Mouse (Mus musculus) G1E (cell line): ENCODE data around the gene Kmt5c. TPM values are rescaled to one million over a fixed set of nuclear protein-coding genes. Genes with fewer than 3 reads are reported as not detected.
A peak's percentile ranks its signal among the peaks of the same experiment; 100 is the strongest.

Experiments
- ATAC-seq: 2 replicates; pipeline ENCODE4 v1.8.0; 2016; ENCODE audit warnings: mild to moderate bottlenecking; ENCODE audit not compliant: insufficient number of reproducible peaks, poor library complexity, low FRiP score, severe bottlenecking; ENCODE audit errors: extremely low read depth
- DNase-seq: peaks from one replicate; pipeline ENCODE4 v3.0.0; 2012; ENCODE audit warnings: low spot score
- H3K27me3 ChIP-seq: 2 replicates; pipeline ENCODE4 v1.6.1; 2012; ENCODE audit warnings: mild to moderate bottlenecking, low read length, inconsistent platforms; ENCODE audit not compliant: insufficient read depth
- H3K36me3 ChIP-seq: replicated peaks from 2 replicates; pipeline ENCODE3; 2012; ENCODE audit warnings: mild to moderate bottlenecking, inconsistent platforms
- H3K4me1 ChIP-seq: 2 replicates; pipeline ENCODE4 v1.6.1; 2012; ENCODE audit warnings: low read depth, low read length, inconsistent platforms, mixed read lengths; ENCODE audit not compliant: insufficient read depth
- H3K4me3 ChIP-seq: 2 replicates; pipeline ENCODE4 v1.5.1; 2012; ENCODE audit warnings: low read depth, mild to moderate bottlenecking, inconsistent platforms, low read length, moderate library complexity, mixed read lengths
- H3K9me3 ChIP-seq: replicated peaks from 2 replicates; pipeline ENCODE4 v1.6.1; 2012; ENCODE audit warnings: inconsistent platforms
- CTCF ChIP-seq: IDR thresholded peaks from 2 replicates; pipeline ENCODE4 v1.5.1; 2012; ENCODE audit warnings: low read depth, low read length, inconsistent platforms, mixed read lengths
- GATA1 ChIP-seq: IDR thresholded peaks from 2 replicates; pipeline ENCODE4 v1.6.1; 2012; ENCODE audit warnings: borderline replicate concordance, low read length, inconsistent platforms, mixed read lengths
- GATA2 ChIP-seq: IDR thresholded peaks from 2 replicates; pipeline ENCODE4 v1.6.1; 2012; ENCODE audit warnings: low read depth, low read length, inconsistent platforms, borderline replicate concordance
- POLR2AphosphoS5 ChIP-seq: IDR thresholded peaks from 2 replicates; pipeline ENCODE4 v1.6.1; 2012; ENCODE audit warnings: low read depth, low read length, inconsistent platforms; ENCODE audit not compliant: insufficient replicate concordance
- TAL1 ChIP-seq: conservative IDR thresholded peaks from 2 replicates; pipeline ENCODE4 v1.6.1; 2012; ENCODE audit warnings: low read depth, low read length, inconsistent platforms, mixed read lengths
- polyA plus RNA-seq: library from polyadenylated mRNA; stranded (reverse); fragments of >175 nt; gene quantifications from 2 replicates; pipeline ENCODE4 v1.2.3, GENCODE M21; 2012
- total RNA-seq, 2 experiments: library from RNA; stranded (forward) in 1 of 2; stranded (reverse) in 1 of 2; fragments of 200-1000 nt in 1 of 2; fragments of >200 nt in 1 of 2; fragmentation: Nextera tagmentation in 1 of 2; gene quantifications; 2 replicates each; pipeline ENCODE4 v1.2.3; 2014 to 2017

The Kmt5c gene
- total and polyA plus RNA-seq, 3 experiments = 34.8 to 232 (median 108) TPM

DNA sequence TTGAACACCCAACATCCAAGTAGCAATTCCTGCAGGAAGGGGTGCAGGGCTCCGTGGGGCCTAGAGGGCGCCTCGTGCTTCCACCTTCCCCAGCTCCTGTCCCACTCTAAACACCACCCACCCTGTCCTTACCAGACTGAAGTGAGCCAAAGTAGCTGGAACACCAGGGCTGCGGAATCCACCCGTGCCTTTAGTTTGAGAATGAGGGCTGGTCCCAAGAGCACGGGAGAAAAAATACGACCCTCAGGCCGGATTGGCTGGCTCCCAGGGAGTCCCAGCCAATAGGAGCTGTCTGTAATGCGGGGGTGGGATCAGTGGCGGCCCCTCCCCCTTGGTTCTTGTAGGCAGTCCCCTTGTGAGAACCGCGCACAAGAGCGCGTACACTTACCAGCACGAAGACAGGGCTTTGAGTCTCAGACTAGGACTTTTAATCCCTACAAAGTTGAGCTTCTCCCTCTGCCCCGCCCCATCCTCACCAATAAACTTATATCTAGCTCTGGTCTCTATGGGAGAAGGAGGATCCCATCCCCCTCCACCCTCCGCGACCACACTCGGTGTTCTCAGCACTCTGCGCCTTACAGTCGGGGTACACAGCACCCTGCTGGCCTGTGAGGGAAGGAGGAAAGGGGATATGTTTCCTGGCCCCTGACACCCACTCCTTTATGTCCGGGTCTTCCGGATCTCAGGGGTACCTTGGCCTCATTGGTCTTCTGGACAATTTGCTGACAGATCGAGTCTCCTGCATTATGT lies 13.1 kb downstream of the Kmt5c start, which contains the start of gene Cox6b2:
TSS of gene Cox6b2 (minus strand) at position 274 of the 750 bp plus-strand sequence.
- Histone ChIP-seq H3K4me1 (peaks cover 41% of the 10 kb centered on the region), H3K36me3 (peaks cover 19% of the 10 kb centered on the region), H3K9me3 (peaks cover 8% of the 10 kb centered on the region), H3K4me3 (peak within 1 kb of the TSS; percentile 72), H3K27me3 (0 out of 2 replicates have a peak, but pooled peaks cover 2% of the 10 kb centered on the region)
- no peak for ATAC-seq
- TF ChIP-seq GATA1 = no peak
- no peak for TF ChIP-seq GATA2
- DNase-seq = no peak

DNA sequence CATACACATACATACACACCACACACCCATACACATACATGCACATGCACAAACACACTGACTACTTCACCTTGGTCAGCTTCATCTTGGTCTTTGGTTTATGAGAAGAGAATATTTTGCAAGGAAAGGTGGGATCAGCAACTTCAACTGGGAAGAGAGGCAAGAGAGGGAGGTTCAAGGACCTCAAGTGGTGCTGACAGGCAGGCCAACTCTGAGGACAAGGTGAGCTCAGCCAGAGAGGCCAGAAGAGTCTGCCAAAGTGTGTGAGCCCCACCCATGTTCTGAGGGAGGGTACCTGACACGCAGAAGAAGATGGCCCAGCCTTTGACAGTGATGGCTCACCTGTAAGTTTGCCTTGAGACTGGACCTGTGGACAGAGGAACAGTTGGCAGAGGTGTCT lies 19.8 kb downstream of the Kmt5c start:
- peaks cover 17% of the 10 kb centered on the region for H3K27me3 ChIP-seq

DNA sequence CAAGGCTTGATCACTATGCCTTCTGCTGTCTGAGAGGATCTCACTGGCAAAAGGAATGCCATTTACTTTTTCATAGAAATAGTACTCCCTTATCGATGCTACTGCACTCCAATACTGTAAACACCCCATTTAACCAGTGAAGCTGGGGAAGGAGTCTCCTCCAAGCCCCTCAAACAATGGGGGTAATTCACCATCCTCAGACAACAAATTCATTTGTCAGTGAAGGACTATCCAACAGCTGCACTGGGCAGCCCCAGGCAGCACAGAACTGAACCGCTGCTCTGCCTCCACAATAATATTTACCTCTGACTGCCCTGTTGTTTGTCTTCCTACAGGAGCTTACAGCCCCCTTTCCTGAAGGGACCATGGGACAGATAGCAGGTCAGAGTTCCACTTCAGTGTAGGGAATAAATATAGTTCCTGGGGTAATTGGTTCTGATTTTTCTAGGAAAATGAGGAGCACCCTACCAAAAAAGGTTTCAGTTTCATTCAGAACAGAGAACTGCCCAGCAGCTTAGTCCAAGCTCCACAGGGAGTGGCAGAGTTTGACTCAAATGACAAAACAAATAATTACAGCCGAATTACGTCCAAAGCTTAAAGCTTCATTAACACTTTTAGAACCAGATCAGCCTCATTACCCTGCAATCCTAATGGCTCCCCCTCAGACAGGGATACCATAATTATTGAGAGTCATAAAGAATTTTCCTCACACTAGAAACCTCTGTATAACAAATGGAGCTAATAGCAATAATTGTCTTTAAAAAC lies 25.2 kb downstream of the Kmt5c start:
- TF ChIP-seq CTCF (no peak), GATA2 (no peak)
- ATAC-seq = no peak
- peaks cover 22% of the 10 kb centered on the region for H3K27me3 ChIP-seq

More for the DNA sequence above, 19.8 kb downstream of the Kmt5c start:
- ATAC-seq (no peak), DNase-seq (no peak)
- Histone ChIP-seq H3K4me3 (no peak overlapping the region), H3K9me3 (peaks cover 8% of the 10 kb centered on the region), H3K4me1 (no peaks in the 10 kb centered on the region), H3K36me3 (no peaks in the 10 kb centered on the region)
- TF ChIP-seq POLR2AphosphoS5 (no peak), GATA2 (no peak), TAL1 (no peak), CTCF (no peak), GATA1 (no peak)

DNA sequence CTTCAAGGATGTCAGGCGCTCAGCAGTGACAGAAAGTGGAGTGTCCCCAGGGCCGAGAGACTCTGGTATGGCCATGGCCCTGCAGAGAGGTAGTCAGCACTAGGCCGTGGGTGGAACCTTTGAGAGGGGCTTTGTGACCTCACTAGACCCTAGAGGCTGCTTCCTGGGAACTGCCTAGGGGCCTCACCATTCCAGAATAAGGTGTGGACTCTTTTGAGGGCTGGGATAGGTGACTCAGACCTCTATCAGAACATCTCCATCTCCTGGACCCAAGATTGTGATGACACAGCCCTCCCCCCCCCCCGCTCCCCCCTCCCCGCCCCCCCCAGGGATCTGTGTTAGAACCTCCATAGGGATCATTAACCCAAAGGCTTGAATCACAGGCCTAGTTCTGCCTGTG lies 31.3 kb downstream of the Kmt5c start, which contains the start of gene Fam71e2:
TSS of gene Fam71e2 (minus strand) at position 101 of the 400 bp plus-strand sequence.
- H3K36me3 ChIP-seq = no peaks in the 10 kb centered on the region
- ATAC-seq (no peak), DNase-seq (no peak)
- H3K9me3 ChIP-seq = no peaks in the 10 kb centered on the region
- H3K4me3 ChIP-seq = no peak within 1 kb of the TSS
- no peaks in the 10 kb centered on the region for H3K4me1 ChIP-seq
- peaks cover 44% of the 10 kb centered on the region for H3K27me3 ChIP-seq
- TF ChIP-seq POLR2AphosphoS5 (no peak), TAL1 (no peak), GATA2 (no peak), GATA1 (no peak), CTCF (no peak)

More for the DNA sequence above, 25.2 kb downstream of the Kmt5c start:
- Histone ChIP-seq H3K36me3 (no peaks in the 10 kb centered on the region), H3K9me3 (no peaks in the 10 kb centered on the region), H3K4me3 (no peak overlapping the region), H3K4me1 (no peaks in the 10 kb centered on the region)
- no peak for DNase-seq

DNA sequence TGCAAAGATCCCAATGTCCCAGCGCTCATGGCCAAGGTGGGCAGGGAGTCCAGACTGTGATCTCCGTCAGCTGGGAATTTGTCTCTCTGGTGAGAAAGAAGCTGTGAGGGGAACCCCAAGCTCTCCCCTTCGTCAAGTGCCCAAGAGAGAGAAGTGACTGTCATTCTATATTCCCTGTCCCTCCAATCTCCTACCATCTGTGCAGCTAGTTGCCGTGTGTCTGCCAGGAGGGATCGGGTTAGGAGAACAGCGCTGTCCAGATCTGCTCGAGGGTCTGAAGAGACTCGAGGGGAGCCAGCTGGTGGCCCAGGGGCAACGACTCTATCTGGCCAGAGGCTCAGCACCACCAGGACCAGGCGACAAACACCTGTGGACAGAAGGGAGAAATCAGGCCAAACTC lies 36.2 kb downstream of the Kmt5c start:
- Histone ChIP-seq H3K4me1 (peaks cover 43% of the 10 kb centered on the region), H3K36me3 (no peaks in the 10 kb centered on the region), H3K27me3 (peaks cover 47% of the 10 kb centered on the region), H3K4me3 (no peak overlapping the region), H3K9me3 (no peaks in the 10 kb centered on the region)
- DNase-seq (no peak), ATAC-seq (no peak)
- no peak for TF ChIP-seq GATA2
- TF ChIP-seq CTCF = no peak
- no peak for TF ChIP-seq TAL1
- TF ChIP-seq GATA1 = no peak
- TF ChIP-seq POLR2AphosphoS5 = no peak
